In genomic region chr5:34543114-34543513, GRCm38 (mm10) we compare ENCODE assay signal across 10 mouse cellular contexts. TPM values are rescaled to one million over a fixed set of nuclear protein-coding genes. Genes with fewer than 3 reads are reported as not detected.
DNase-seq lines count a peak whose midpoint lies in the region; ATAC-seq and TF ChIP-seq lines count a peak whose summit lies in the region.
"Had no signal": no experiment of that assay in that cellular context is flagged by ENCODE, and none has a peak within 500 bp of the region (broad histone marks: within the 10 kb centered on the region; RNA-seq: fewer than 3 reads in every experiment).

No protein-coding gene starts in this region.

- no peaks in the 10 kb centered on the region for H3K9me3 ChIP-seq in heart, embryonic 15.5 days (replicated peaks)
- no peaks in the 10 kb centered on the region for H3K9me3 ChIP-seq in liver, postnatal 0 days (ENCODE audit: low read length)
- H3K9me3 ChIP-seq: hindbrain, embryonic 13.5 days had no signal

- no peak for ATAC-seq in heart, embryonic 15.5 days (replicated peaks; ENCODE audit: insufficient number of reproducible peaks, insufficient read depth, low FRiP score, low read depth)
- peak; percentile 58 for ATAC-seq in liver, postnatal 0 days
- ATAC-seq: forebrain, embryonic 14.5 days had no signal

- 31% methylated on average over 4 of the region's 4 CpGs for WGBS in lung, adult 2 months
- WGBS in heart, embryonic 15.5 days, result 39% methylated on average over 4 of the region's 4 CpGs
- 20% methylated on average over 4 of the region's 4 CpGs for WGBS in liver, postnatal 0 days (ENCODE audit: insufficient replicate concordance)

- no peak overlapping the region for H3K27ac ChIP-seq in heart, embryonic 15.5 days
- H3K27ac ChIP-seq in liver, postnatal 0 days (ENCODE audit: low read depth), result peak overlapping the region; percentile 78
- H3K27ac ChIP-seq: hindbrain, embryonic 13.5 days had no signal

- TF ChIP-seq EP300 in liver, postnatal 0 days (IDR thresholded peaks at IDR 0.05; ENCODE audit: low read depth), result no peak

- no peak overlapping the region for H3K9ac ChIP-seq in heart, embryonic 15.5 days
- no peak overlapping the region; the same call in 1 of the 2 replicates for H3K9ac ChIP-seq in liver, postnatal 0 days (replicated peaks)
- H3K9ac ChIP-seq: hindbrain, embryonic 13.5 days had no signal

- no peaks in the 10 kb centered on the region for H3K36me3 ChIP-seq in heart, embryonic 15.5 days
- H3K36me3 ChIP-seq in liver, postnatal 0 days (replicated peaks; ENCODE audit: insufficient read depth, low read length), result no peaks in the 10 kb centered on the region; the same call in 1 of the 2 replicates
- H3K36me3 ChIP-seq: hindbrain, embryonic 13.5 days had no signal

- H3K4me3 ChIP-seq in lung, adult 2 months (replicated peaks; ENCODE audit: extremely low read depth, low read depth, low read length), result peak overlapping the region; percentile 7
- H3K4me3 ChIP-seq in heart, embryonic 15.5 days, result peak overlapping the region; percentile 5; the same call in 1 of the 2 replicates
- H3K4me3 ChIP-seq in liver, postnatal 0 days (ENCODE audit: low read depth, low read length), result peak overlapping the region; percentile 44
- H3K4me3 ChIP-seq: hindbrain, embryonic 13.5 days had no signal

- no peak for TF ChIP-seq POLR2A in lung, adult 2 months (IDR thresholded peaks at IDR 0.05; ENCODE audit: borderline replicate concordance, extremely low read depth, low read depth, low read length)

- no peaks in the 10 kb centered on the region for H3K27me3 ChIP-seq in heart, embryonic 15.5 days
- H3K27me3 ChIP-seq in liver, postnatal 0 days (ENCODE audit: insufficient read depth, low read length), result no peaks in the 10 kb centered on the region
- H3K27me3 ChIP-seq: hindbrain, embryonic 13.5 days had no signal

- DNase-seq in lung, adult 2 months, result no peak
- DNase-seq in lung, postnatal 10 days, result no peak
- peak; percentile 54 for DNase-seq in liver, postnatal 0 days
- DNase-seq in spleen, postnatal 36 days (ENCODE audit: low spot score in 2 of 2), result peak; percentile 70
- DNase-seq in left cerebral cortex, postnatal 14 days (ENCODE audit: low spot score in 2 of 2), result no peak
- DNase-seq in layer of hippocampus, postnatal 10 days (ENCODE audit: low spot score in 2 of 2), result no peak
- DNase-seq in right cerebral cortex, postnatal 14 days, result no peak

- TF ChIP-seq CTCF in lung, adult 2 months (IDR thresholded peaks at IDR 0.05; ENCODE audit: insufficient read depth, low read length), result no peak
- TF ChIP-seq CTCF in liver, postnatal 0 days (IDR thresholded peaks at IDR 0.05; ENCODE audit: low read depth), result no peak

- intact Hi-C loops in left cerebral cortex, postnatal 14 days (cut with DNase I), result no loop called here

- H3K4me2 ChIP-seq in heart, embryonic 15.5 days, result no peak overlapping the region
- peak overlapping the region; percentile 63 for H3K4me2 ChIP-seq in liver, postnatal 0 days (ENCODE audit: low read depth, low read length)
- H3K4me2 ChIP-seq: hindbrain, embryonic 13.5 days had no signal

- H3K4me1 ChIP-seq in lung, adult 2 months (ENCODE audit: control insufficient read depth, insufficient read depth, low read length), result no peaks in the 10 kb centered on the region
- peaks cover 8% of the 10 kb centered on the region for H3K4me1 ChIP-seq in heart, embryonic 15.5 days (replicated peaks)
- H3K4me1 ChIP-seq in liver, postnatal 0 days (ENCODE audit: insufficient read depth), result peaks cover 10% of the 10 kb centered on the region
- H3K4me1 ChIP-seq: hindbrain, embryonic 13.5 days had no signal

RNA-seq across cellular contexts. Expression of gene Sh3bp2, which starts 17.5 kb away (rescaled TPM):
- 14.1 and 17.3 TPM in 2 replicates for polyA plus RNA-seq in lung, adult 2 months (2012; rRNA removed)
- polyA plus RNA-seq in heart, embryonic 15.5 days (2015; fragmentation: Nextera tagmentation; extraction: Ambion mirVana), result 3.8 and 6.4 TPM in 2 replicates
- polyA plus RNA-seq in liver, postnatal 0 days (2015; fragmentation: Nextera tagmentation; extraction: Ambion mirVana), result 7.7 and 9.8 TPM in 2 replicates
- 1 to 10 TPM; 2.8 to 4.6 TPM for total RNA-seq in left cerebral cortex, postnatal 14 days (2021)
- total RNA-seq in layer of hippocampus, postnatal 10 days (2021), result 10 to 100 TPM in 1 of 2 experiments, 1 to 10 TPM in 1; 9.8 to 11.4 TPM

RNA-seq across cellular contexts. Expression of gene Tnip2, which starts 29.3 kb away (rescaled TPM):
- polyA plus RNA-seq in lung, adult 2 months (2012; rRNA removed), result 30.1 and 33.6 TPM in 2 replicates
- 15.6 and 21.2 TPM in 2 replicates for polyA plus RNA-seq in heart, embryonic 15.5 days (2015; fragmentation: Nextera tagmentation; extraction: Ambion mirVana)
- 5.3 and 5.5 TPM in 2 replicates for polyA plus RNA-seq in liver, postnatal 0 days (2015; fragmentation: Nextera tagmentation; extraction: Ambion mirVana)
- 10 to 100 TPM in 1 of 2 experiments, 1 to 10 TPM in 1; 9.2 to 11.7 TPM for total RNA-seq in left cerebral cortex, postnatal 14 days (2021)
- total RNA-seq in layer of hippocampus, postnatal 10 days (2021), result 10 to 100 TPM; 14.0 to 17.3 TPM

RNA-seq across cellular contexts. Expression of gene Add1, which starts 30.4 kb away (rescaled TPM):
- 188 and 231 TPM in 2 replicates for polyA plus RNA-seq in lung, adult 2 months (2012; rRNA removed)
- polyA plus RNA-seq in heart, embryonic 15.5 days (2015; fragmentation: Nextera tagmentation; extraction: Ambion mirVana), result 133 and 162 TPM in 2 replicates
- polyA plus RNA-seq in liver, postnatal 0 days (2015; fragmentation: Nextera tagmentation; extraction: Ambion mirVana), result 52.0 and 54.8 TPM in 2 replicates
- 100 to 1,000 TPM; 361 to 367 TPM for total RNA-seq in left cerebral cortex, postnatal 14 days (2021)
- 100 to 1,000 TPM; 348 to 373 TPM for total RNA-seq in layer of hippocampus, postnatal 10 days (2021)

Comparison
In these comparisons a context has a peak if more than half of its experiments do, and no peak if none do; other contexts are left out.
1. DNase-seq: peak in liver, postnatal 0 days (single experiment) and spleen, postnatal 36 days (2 of 2); none in lung, adult 2 months (single experiment), lung, postnatal 10 days (single experiment), left cerebral cortex, postnatal 14 days (0 of 2), layer of hippocampus, postnatal 10 days (0 of 2) and right cerebral cortex, postnatal 14 days (single experiment).
2. Peak in every context shown above with its lines, with median percentiles within 50 percentile points of each other: H3K4me3 ChIP-seq.